Mouse (Mus musculus): Measurements from ENCODE around the gene Prkra. TPM values are rescaled to one million over a fixed set of nuclear protein-coding genes. Genes with fewer than 3 reads are reported as not detected.
"Not testable (repeated sequence)": the region's sequence is repeated elsewhere in the genome, so short reads cannot be mapped to it uniquely, and the experiment has no call there.

Prkra gene
- polyA plus RNA-seq, 1 experiment: 22.6 TPM

GRCm38 (mm10) chr2:76622316-76622715, 25.5 kb downstream of the Prkra start:
- H3K4me1 ChIP-seq (ENCODE audit: control insufficient read depth, insufficient read depth, insufficient read length, low read length); H3K4me3 ChIP-seq (ENCODE audit: insufficient read depth, low read depth, low read length); H3K27ac ChIP-seq (replicated peaks; ENCODE audit: low read depth, low read length): not testable (repeated sequence)

- Histone ChIP-seq H3K4me1 (ENCODE audit: control insufficient read depth, insufficient read depth, insufficient read length, low read length) (no peaks in the 10 kb centered on the region), H3K27ac (replicated peaks; ENCODE audit: low read depth, low read length) (no peak overlapping the region), H3K4me3 (ENCODE audit: insufficient read depth, low read depth, low read length) (no peak overlapping the region)
These were observed 26.1 kb downstream of the Prkra start for GRCm38 (mm10) chr2:76621724-76622123.

DNA sequence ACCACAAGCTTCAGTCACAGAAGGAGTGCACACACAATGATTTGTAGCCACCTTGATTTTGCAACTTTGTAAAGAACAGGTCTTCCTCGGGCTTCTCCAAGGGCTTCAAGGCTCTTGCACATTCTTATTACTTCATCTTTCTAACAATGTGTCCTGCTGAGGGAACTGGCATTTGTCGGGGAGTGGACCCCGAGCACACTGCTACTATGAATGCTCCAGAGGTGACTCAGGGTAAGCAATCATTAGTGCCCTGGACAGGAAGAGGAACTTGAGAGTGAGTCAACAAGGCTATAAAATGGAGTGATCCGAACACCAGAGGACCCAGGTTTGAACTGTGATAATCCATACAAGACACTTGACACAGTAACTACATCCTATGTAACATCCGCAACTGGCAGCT, 27.6 kb downstream of the Prkra start:
- Histone ChIP-seq H3K27ac (replicated peaks; ENCODE audit: low read depth, low read length) (no peak overlapping the region), H3K4me3 (ENCODE audit: insufficient read depth, low read depth, low read length) (no peak overlapping the region), H3K4me1 (ENCODE audit: control insufficient read depth, insufficient read depth, insufficient read length, low read length) (no peaks in the 10 kb centered on the region)

DNA sequence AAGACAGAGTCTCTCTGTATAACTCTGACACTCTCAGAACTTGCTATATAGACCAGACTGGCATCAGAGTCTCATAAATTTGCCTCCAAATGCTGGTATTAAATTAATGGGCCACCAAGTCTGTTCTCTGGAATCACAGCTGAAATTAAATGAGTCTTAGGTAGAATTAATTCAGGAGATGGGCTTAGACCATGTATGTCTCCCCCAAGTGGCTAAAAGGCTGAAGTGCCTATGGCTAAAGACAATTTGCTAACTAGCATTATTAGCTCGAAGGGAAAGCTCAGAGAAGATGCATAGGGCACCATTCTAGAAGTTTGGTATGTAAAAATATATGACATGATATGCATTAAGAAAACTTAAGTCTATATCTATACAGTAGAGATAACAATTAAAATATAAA, 29.7 kb downstream of the Prkra start:
- no peak overlapping the region for H3K4me3 ChIP-seq (ENCODE audit: insufficient read depth, low read depth, low read length)

GRCm38 (mm10) chr2:76611996-76612395, 35.8 kb downstream of the Prkra start:
- Histone ChIP-seq H3K27ac (replicated peaks; ENCODE audit: low read depth, low read length) (no peak overlapping the region), H3K4me1 (ENCODE audit: control insufficient read depth, insufficient read depth, insufficient read length, low read length) (no peaks in the 10 kb centered on the region), H3K4me3 (ENCODE audit: insufficient read depth, low read depth, low read length) (no peak overlapping the region)

More for the DNA sequence above, 29.7 kb downstream of the Prkra start:
- Histone ChIP-seq H3K27ac (replicated peaks; ENCODE audit: low read depth, low read length) (no peak overlapping the region), H3K4me1 (ENCODE audit: control insufficient read depth, insufficient read depth, insufficient read length, low read length) (no peaks in the 10 kb centered on the region)

DNA sequence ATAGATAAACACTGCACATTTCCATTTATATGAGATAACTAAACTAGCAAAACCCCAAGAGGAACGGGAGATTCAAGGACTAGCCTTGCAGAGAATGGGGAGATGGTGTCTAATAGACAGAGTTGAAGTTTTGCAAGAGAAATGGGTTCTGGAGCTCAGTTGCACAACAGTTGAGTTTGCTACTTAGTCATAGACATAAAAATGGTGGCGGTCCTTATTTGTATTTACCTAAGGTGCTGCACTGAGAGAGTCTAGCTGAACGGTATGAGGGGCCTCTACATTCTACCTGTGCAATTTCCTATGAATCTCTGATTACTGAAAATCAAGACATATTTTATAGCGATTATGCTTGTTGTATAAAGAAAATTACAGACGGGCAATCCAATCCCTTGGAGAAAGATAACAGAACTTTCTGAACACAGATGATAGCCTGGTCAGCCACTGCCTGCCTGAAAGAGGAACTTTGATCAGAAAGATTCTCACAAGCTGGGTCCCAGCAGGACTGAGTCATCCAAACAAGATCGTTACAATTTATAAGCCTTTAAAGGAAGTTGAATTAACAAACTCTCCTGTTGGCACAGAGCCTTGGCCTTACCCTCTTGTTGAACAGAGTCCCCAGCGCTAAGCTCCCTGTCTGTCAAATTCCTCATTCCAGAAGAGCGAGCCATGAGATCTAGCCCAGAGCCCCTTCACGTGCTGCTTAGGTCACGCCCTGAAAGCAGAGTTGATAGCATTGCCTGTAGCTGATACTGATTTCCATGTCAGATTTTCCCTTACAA, 37.3 kb downstream of the Prkra start:
- H3K27ac ChIP-seq (replicated peaks; ENCODE audit: low read depth, low read length): no peak overlapping the region
- H3K4me1 ChIP-seq (ENCODE audit: control insufficient read depth, insufficient read depth, insufficient read length, low read length): no peaks in the 10 kb centered on the region
- H3K4me3 ChIP-seq (ENCODE audit: insufficient read depth, low read depth, low read length): no peak overlapping the region

- Histone ChIP-seq H3K4me3 (ENCODE audit: insufficient read depth, low read depth, low read length) (no peak overlapping the region), H3K4me1 (ENCODE audit: control insufficient read depth, insufficient read depth, insufficient read length, low read length) (no peaks in the 10 kb centered on the region), H3K27ac (replicated peaks; ENCODE audit: low read depth, low read length) (no peak overlapping the region)
These were observed 41.1 kb downstream of the Prkra start for GRCm38 (mm10) chr2:76606704-76607103.

GRCm38 (mm10) chr2:76602256-76602655, 45.6 kb downstream of the Prkra start:
- no peaks in the 10 kb centered on the region for H3K4me1 ChIP-seq (ENCODE audit: control insufficient read depth, insufficient read depth, insufficient read length, low read length)
- H3K27ac ChIP-seq (replicated peaks; ENCODE audit: low read depth, low read length): no peak overlapping the region
- H3K4me3 ChIP-seq (ENCODE audit: insufficient read depth, low read depth, low read length): no peak overlapping the region

GRCm38 (mm10) chr2:76599214-76599613, 48.6 kb downstream of the Prkra start:
- Histone ChIP-seq H3K4me1 (ENCODE audit: control insufficient read depth, insufficient read depth, insufficient read length, low read length) (no peaks in the 10 kb centered on the region), H3K4me3 (ENCODE audit: insufficient read depth, low read depth, low read length) (no peak overlapping the region), H3K27ac (replicated peaks; ENCODE audit: low read depth, low read length) (no peak overlapping the region)

DNA sequence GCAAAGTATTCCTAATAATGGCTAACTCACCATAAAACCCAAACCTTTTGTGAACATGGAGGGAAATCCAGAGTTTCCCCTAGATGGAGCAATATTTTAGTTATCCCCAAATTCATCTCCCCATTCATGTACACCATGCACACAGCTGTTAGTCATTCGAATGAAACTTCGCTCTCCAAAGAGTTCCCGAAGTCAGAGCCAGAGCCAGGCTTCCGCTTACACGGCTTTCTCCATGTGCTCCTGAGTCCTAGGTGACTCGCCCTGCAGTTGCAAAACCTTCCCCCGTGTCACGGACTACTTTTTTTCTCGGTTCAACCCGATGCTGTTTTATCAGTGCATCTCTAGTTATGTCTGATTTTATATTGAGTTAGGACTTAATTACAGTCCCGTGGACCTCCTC, 50.3 kb downstream of the Prkra start:
- no peak overlapping the region for H3K27ac ChIP-seq (replicated peaks; ENCODE audit: low read depth, low read length)
- no peak overlapping the region for H3K4me3 ChIP-seq (ENCODE audit: insufficient read depth, low read depth, low read length)
- H3K4me1 ChIP-seq (ENCODE audit: control insufficient read depth, insufficient read depth, insufficient read length, low read length): no peaks in the 10 kb centered on the region

DNA sequence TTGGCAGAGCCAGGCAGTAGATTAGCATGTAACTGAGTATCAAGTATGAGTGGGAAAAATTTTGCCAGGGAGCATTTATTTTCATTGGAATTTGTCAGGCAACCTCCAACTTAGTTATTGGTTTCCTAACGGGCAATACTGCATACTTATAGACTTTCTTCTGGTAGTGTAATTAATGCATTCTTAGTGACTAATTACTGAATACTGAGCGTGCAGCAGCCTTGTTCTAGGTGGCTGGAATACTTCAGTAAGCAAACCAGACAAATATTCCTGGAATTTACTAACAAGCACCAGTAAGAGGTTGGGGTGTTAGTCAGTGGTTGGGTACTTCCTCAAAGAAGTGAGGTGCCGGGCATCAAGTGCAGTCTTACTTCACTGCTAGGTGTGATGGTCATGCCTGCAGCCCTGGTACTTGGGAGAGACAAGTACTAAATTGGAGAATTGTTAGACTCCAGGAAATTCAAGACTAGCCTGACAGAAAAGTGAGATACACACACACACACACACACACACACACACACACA, 55.4 kb downstream of the Prkra start:
- H3K4me3 ChIP-seq (ENCODE audit: insufficient read depth, low read depth, low read length): no peak overlapping the region
- no peak overlapping the region for H3K27ac ChIP-seq (replicated peaks; ENCODE audit: low read depth, low read length)
- H3K4me1 ChIP-seq (ENCODE audit: control insufficient read depth, insufficient read depth, insufficient read length, low read length): no peaks in the 10 kb centered on the region

DNA sequence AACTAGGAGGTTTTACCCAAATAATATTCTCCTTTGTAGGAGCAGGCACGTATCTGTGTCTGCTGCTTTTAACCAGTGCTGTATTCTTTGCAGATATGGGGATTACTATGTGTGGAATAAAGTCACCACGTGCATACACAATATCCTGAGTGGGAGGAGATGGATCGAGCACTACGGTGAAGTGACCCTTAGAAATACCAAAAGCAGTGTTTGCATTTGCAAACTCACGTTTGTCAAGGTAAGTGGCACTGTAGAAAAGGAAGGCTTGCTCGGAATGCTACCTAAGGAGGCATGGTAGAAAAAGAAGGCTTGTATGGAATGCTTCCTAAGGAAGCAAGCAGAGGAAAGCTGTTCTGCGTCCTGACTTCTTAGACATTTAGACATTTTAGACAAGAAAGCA, 57.6 kb downstream of the Prkra start:
- Histone ChIP-seq H3K27ac (replicated peaks; ENCODE audit: low read depth, low read length) (no peak overlapping the region), H3K4me1 (ENCODE audit: control insufficient read depth, insufficient read depth, insufficient read length, low read length) (no peaks in the 10 kb centered on the region), H3K4me3 (ENCODE audit: insufficient read depth, low read depth, low read length) (no peak overlapping the region)

- Histone ChIP-seq H3K4me3 (ENCODE audit: insufficient read depth, low read depth, low read length) (no peak overlapping the region), H3K27ac (replicated peaks; ENCODE audit: low read depth, low read length) (no peak overlapping the region), H3K4me1 (ENCODE audit: control insufficient read depth, insufficient read depth, insufficient read length, low read length) (no peaks in the 10 kb centered on the region)
These were observed 60.9 kb downstream of the Prkra start for GRCm38 (mm10) chr2:76586906-76587305.

GRCm38 (mm10) chr2:76585090-76585489, 62.7 kb downstream of the Prkra start:
- no peak overlapping the region for H3K27ac ChIP-seq (replicated peaks; ENCODE audit: low read depth, low read length)

More at GRCm38 (mm10) chr2:76585090-76585489, 62.7 kb downstream of the Prkra start:
- Histone ChIP-seq H3K4me1 (ENCODE audit: control insufficient read depth, insufficient read depth, insufficient read length, low read length) (no peaks in the 10 kb centered on the region), H3K4me3 (ENCODE audit: insufficient read depth, low read depth, low read length) (no peak overlapping the region)
